Mouse (Mus musculus) liver, postnatal 0 days (tissue): Measurements from ENCODE around the gene Inava. TPM values are rescaled to one million over a fixed set of nuclear protein-coding genes. Genes with fewer than 3 reads are reported as not detected.

Source experiments
- ATAC-seq: fragments of 200-750 bp; cut with Nextera tagmentation; 2 replicates; pipeline ENCODE4 v1.8.0; 2017; ENCODE audit warnings: mild to moderate bottlenecking, moderate library complexity
- DNase-seq: peaks from one replicate; pipeline ENCODE4 v3.0.0-alpha.2; 2016
- H3K27ac ChIP-seq: fragments of 300-500 bp; sonication (generic); 2 replicates; pipeline ENCODE4 v1.5.1; 2014; ENCODE audit warnings: antibody characterized with exemption, moderate library complexity, mild to moderate bottlenecking, low read depth
- H3K27me3 ChIP-seq: fragments of 300-500 bp; sonication (generic); 2 replicates; pipeline ENCODE4 v1.6.1; 2014; ENCODE audit warnings: low read length, control low read depth, mixed read lengths; ENCODE audit not compliant: insufficient read depth
- H3K36me3 ChIP-seq: fragments of 300-500 bp; sonication (generic); replicated peaks from 2 replicates; pipeline ENCODE4 v1.6.1; 2014; ENCODE audit warnings: mild to moderate bottlenecking, control low read depth, low read length, moderate library complexity, mixed read lengths; ENCODE audit not compliant: insufficient read depth
- H3K4me1 ChIP-seq: fragments of 300-500 bp; sonication (generic); 2 replicates; pipeline ENCODE4 v1.6.1; 2014; ENCODE audit warnings: antibody characterized with exemption, mild to moderate bottlenecking, control low read depth; ENCODE audit not compliant: insufficient read depth
- H3K4me2 ChIP-seq: fragments of 300-500 bp; sonication (generic); 2 replicates; pipeline ENCODE4 v1.6.1; 2014; ENCODE audit warnings: low read depth, mild to moderate bottlenecking, low read length, moderate library complexity, mixed read lengths
- H3K4me3 ChIP-seq: fragments of 300-500 bp; sonication (generic); 2 replicates; pipeline ENCODE4 v1.5.1; 2014; ENCODE audit warnings: low read depth, low read length
- H3K9ac ChIP-seq: fragments of 300-500 bp; sonication (generic); replicated peaks from 2 replicates; pipeline ENCODE4 v1.6.1; 2014; ENCODE audit warnings: mild to moderate bottlenecking, moderate library complexity
- H3K9me3 ChIP-seq: fragments of 300-500 bp; sonication (generic); 2 replicates; pipeline ENCODE4 v1.6.1; 2016; ENCODE audit warnings: mild to moderate bottlenecking, control low read depth, low read length, mixed read lengths
- CTCF ChIP-seq: sonication (generic); IDR thresholded peaks from 2 replicates; pipeline ENCODE4 v1.5.1; 2016; ENCODE audit warnings: antibody characterized with exemption, low read depth
- EP300 ChIP-seq: IDR thresholded peaks from 2 replicates; pipeline ENCODE4 v1.6.1; 2016; ENCODE audit warnings: antibody characterized with exemption, low read depth, mild to moderate bottlenecking
- WGBS: fragments of 180-500 bp; shearing (Covaris S2); extraction: QIAGEN DNeasy Blood & Tissue Kit; methylation state at CpG from one replicate; pipeline ENCODE4 v1.1.7; 2014; ENCODE audit not compliant: insufficient replicate concordance; 5-methylcytosine and 5-hydroxymethylcytosine counted together
- polyA plus RNA-seq: library from polyadenylated mRNA; unstranded; fragments of >200 nt; fragmentation: Nextera tagmentation; extraction: Ambion mirVana; gene quantifications from 2 replicates; pipeline ENCODE4 v1.2.1, GENCODE M21; 2015

The Inava gene
- polyA plus RNA-seq, 1 experiment from 2014 or later, result 0.09 TPM

DNA sequence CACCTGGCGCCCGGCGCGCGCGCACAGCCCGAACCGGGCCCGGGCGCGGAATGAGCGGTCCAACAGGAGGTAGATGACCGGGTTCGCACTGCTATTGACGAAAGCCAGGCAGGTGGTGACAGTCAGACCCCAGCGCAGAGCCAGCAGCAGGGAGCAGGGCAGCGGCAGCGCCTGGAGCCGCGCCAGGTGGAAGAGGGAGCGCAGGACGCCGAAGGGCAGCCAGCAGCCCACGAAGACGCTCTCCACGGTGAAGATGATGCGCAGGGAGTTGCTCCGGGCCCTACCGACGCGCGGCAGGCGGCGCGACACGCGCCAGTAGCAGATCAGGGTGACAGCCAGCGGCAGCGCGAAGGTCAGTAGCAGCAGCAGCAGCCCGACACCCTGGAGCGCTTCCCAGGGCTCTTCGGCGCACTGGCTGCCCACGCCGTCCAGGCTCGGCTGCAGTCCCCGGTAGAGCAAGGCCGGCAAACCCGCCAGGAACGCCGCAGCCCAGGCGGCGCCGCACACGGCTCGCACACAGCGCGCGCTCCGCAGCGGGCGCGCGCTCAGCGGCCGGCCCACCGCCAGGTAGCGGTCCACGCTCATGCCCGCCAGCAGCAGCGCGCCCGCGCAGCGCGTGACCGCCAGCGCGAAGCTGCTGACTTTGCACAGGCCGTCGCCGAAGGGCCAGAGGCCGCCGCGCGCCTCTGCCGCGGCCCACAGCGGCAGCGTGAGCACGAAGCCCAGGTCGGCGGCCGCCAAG lies 26.0 kb upstream of the Inava start:
- peaks cover 12% of the 10 kb centered on the region for H3K4me1 ChIP-seq
- DNase-seq (peak; percentile 46), ATAC-seq (peak; percentile 78)
- H3K27ac ChIP-seq, result no peak overlapping the region
- H3K9me3 ChIP-seq, result no peaks in the 10 kb centered on the region
- TF ChIP-seq EP300 (no peak), CTCF (no peak)
- H3K36me3 ChIP-seq, result no peaks in the 10 kb centered on the region
- peaks cover 63% of the 10 kb centered on the region for H3K27me3 ChIP-seq
- H3K9ac ChIP-seq, result 0 out of 2 replicates have a peak overlapping the region, but pooled peaks have one; percentile 2
- H3K4me3 ChIP-seq, result peak overlapping the region; percentile 43
- 1% methylated on average over 84 of the region's 95 CpGs for WGBS
- peak overlapping the region; percentile 82 for H3K4me2 ChIP-seq

DNA sequence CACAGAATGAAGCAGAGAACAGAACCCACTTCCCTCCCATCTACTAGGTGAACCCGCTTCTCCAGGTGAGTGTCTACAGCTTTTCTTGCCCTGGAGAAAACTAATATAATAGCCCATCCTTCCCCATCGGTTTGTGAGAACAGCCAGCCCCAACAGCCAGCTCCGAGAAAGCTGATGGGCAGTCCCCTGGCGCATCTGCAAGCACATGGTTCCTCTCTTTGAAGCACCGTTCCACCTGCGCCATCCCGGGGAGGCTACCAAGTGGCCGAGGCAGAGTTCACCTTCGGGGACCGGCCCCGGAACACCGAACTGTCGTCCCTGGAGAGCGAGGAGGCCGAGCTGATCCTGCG lies 25.5 kb upstream of the Inava start:
- no peaks in the 10 kb centered on the region for H3K9me3 ChIP-seq
- H3K4me1 ChIP-seq, result peaks cover 12% of the 10 kb centered on the region
- TF ChIP-seq EP300 (no peak), CTCF (no peak)
- H3K27ac ChIP-seq, result no peak overlapping the region
- H3K4me3 ChIP-seq, result peak overlapping the region; percentile 43
- WGBS, result 8% methylated on average over 16 of the region's 16 CpGs
- no peak overlapping the region for H3K9ac ChIP-seq
- no peak for DNase-seq
- no peak for ATAC-seq
- H3K27me3 ChIP-seq, result peaks cover 63% of the 10 kb centered on the region
- no peaks in the 10 kb centered on the region for H3K36me3 ChIP-seq
- peak overlapping the region; percentile 82 for H3K4me2 ChIP-seq

GRCm38 (mm10) chr1:136258495-136258894 lies 24.4 kb upstream of the Inava start:
- ATAC-seq (no peak), DNase-seq (no peak)
- Histone ChIP-seq H3K27ac (no peak overlapping the region), H3K4me3 (no peak overlapping the region), H3K9me3 (no peaks in the 10 kb centered on the region), H3K4me1 (peaks cover 12% of the 10 kb centered on the region), H3K36me3 (no peaks in the 10 kb centered on the region), H3K4me2 (no peak overlapping the region), H3K9ac (no peak overlapping the region), H3K27me3 (peaks cover 63% of the 10 kb centered on the region)
- WGBS, result 62% methylated on average over 9 of the region's 9 CpGs
- TF ChIP-seq CTCF (no peak), EP300 (no peak)

GRCm38 (mm10) chr1:136255657-136256056 lies 21.6 kb upstream of the Inava start:
- Histone ChIP-seq H3K36me3 (no peaks in the 10 kb centered on the region), H3K27me3 (peaks cover 41% of the 10 kb centered on the region), H3K9ac (no peak overlapping the region), H3K9me3 (no peaks in the 10 kb centered on the region), H3K4me1 (peaks cover 11% of the 10 kb centered on the region), H3K4me3 (no peak overlapping the region), H3K27ac (no peak overlapping the region), H3K4me2 (no peak overlapping the region)
- no peak for DNase-seq
- TF ChIP-seq CTCF (no peak), EP300 (no peak)
- ATAC-seq, result no peak
- 45% methylated on average over 8 of the region's 8 CpGs for WGBS

DNA sequence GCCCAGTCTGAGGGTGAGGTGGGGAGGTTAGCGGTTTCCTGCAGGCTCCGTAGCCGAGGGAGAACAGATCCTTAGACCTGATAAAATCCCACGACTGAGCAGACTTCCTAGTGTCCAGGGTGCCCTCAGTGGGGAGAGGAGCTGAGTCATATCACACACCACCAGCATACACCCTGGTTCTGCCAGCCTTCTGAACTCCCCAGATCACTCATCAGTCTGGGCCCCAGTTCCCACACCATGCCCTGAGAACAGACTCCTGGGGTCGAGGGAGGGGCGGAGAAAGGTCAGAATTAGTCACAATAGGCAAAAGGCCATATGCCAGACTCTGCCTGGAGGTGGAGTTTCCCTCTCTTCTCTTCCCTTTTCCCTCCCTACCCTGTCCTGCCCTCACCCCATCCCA lies 21.1 kb upstream of the Inava start:
- Histone ChIP-seq H3K9me3 (no peaks in the 10 kb centered on the region), H3K4me2 (no peak overlapping the region), H3K4me3 (no peak overlapping the region), H3K27ac (no peak overlapping the region), H3K4me1 (peaks cover 6% of the 10 kb centered on the region), H3K36me3 (no peaks in the 10 kb centered on the region), H3K27me3 (peaks cover 37% of the 10 kb centered on the region), H3K9ac (no peak overlapping the region)
- WGBS, result 15% methylated on average over 6 of the region's 6 CpGs
- ATAC-seq, result no peak
- TF ChIP-seq EP300 (no peak), CTCF (no peak)
- no peak for DNase-seq

DNA sequence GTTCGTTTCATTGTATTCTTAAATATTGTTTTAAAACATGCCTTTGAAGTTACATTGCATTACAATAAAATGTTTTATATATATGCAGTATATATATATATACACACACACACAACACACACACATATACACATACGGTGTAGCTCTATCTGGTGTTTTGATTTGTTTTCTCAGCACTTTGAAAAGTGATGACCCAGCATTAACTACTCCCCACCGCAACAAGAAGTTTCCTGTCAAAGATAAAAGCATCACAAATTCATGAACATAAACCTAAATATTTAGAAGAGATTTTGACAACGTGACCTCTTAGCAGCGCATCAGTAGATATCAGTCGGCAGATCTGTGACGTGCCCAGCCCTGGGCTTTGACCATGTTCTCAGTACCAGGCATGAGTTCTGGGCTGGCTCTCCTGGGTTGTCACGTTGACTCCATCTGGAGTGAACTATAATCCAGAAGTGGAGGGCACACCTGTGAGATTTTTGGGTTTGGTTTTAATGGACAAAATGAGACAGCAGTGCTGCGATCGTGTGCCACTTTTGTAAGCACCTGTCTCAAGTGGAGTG lies 20.5 kb upstream of the Inava start:
- no peak for ATAC-seq
- Histone ChIP-seq H3K4me2 (no peak overlapping the region), H3K9me3 (no peaks in the 10 kb centered on the region), H3K27ac (no peak overlapping the region), H3K36me3 (no peaks in the 10 kb centered on the region), H3K9ac (no peak overlapping the region), H3K27me3 (peaks cover 31% of the 10 kb centered on the region), H3K4me1 (peaks cover under 1% of the 10 kb centered on the region), H3K4me3 (no peak overlapping the region)
- 57% methylated on average over 10 of the region's 10 CpGs for WGBS
- TF ChIP-seq CTCF, result no peak
- TF ChIP-seq EP300, result no peak
- DNase-seq, result no peak
